Mouse (Mus musculus) hindbrain, embryonic 15.5 days (tissue): ENCODE results near the gene Kif3a. TPM values are rescaled to one million over a fixed set of nuclear protein-coding genes. Genes with fewer than 3 reads are reported as not detected.

Experiments
- ATAC-seq: fragments of 200-750 bp; cut with Nextera tagmentation; 2 replicates; pipeline ENCODE4 v1.8.0; 2017; ENCODE audit warnings: low read depth, moderate number of reproducible peaks, moderate TSS enrichment; ENCODE audit not compliant: low FRiP score
- H3K27ac ChIP-seq: fragments of 300-500 bp; sonication (generic); replicated peaks from 2 replicates; pipeline ENCODE4 v1.5.1; 2015; ENCODE audit warnings: mild to moderate bottlenecking, inconsistent platforms
- H3K27me3 ChIP-seq: fragments of 300-500 bp; sonication (generic); 2 replicates; pipeline ENCODE4 v1.6.1; 2015; ENCODE audit warnings: control low read depth, inconsistent platforms
- H3K36me3 ChIP-seq: fragments of 300-500 bp; sonication (generic); 2 replicates; pipeline ENCODE4 v1.6.1; 2015; ENCODE audit warnings: control low read depth, inconsistent platforms
- H3K4me1 ChIP-seq: fragments of 300-500 bp; sonication (generic); replicated peaks from 2 replicates; pipeline ENCODE4 v1.6.1; 2015; ENCODE audit warnings: control low read depth, inconsistent platforms
- H3K4me2 ChIP-seq: fragments of 300-500 bp; sonication (generic); 2 replicates; pipeline ENCODE4 v1.6.1; 2015; ENCODE audit warnings: moderate library complexity, mild to moderate bottlenecking, inconsistent platforms
- H3K4me3 ChIP-seq: fragments of 300-500 bp; sonication (generic); 2 replicates; pipeline ENCODE4 v1.5.1; 2015; ENCODE audit warnings: mild to moderate bottlenecking, inconsistent platforms
- H3K9ac ChIP-seq: fragments of 300-500 bp; sonication (generic); 2 replicates; pipeline ENCODE4 v1.6.1; 2015; ENCODE audit warnings: inconsistent platforms
- H3K9me3 ChIP-seq: fragments of 300-500 bp; sonication (generic); 2 replicates; pipeline ENCODE4 v1.6.1; 2016; ENCODE audit warnings: control low read depth, inconsistent platforms
- WGBS: fragments of 180-500 bp; shearing (Covaris S2); methylation state at CpG from one replicate; pipeline ENCODE4 v1.1.7; 2015; 5-methylcytosine and 5-hydroxymethylcytosine counted together
- polyA plus RNA-seq: library from polyadenylated mRNA; unstranded; fragments of >200 nt; fragmentation: Nextera tagmentation; extraction: Ambion mirVana; gene quantifications from 2 replicates; pipeline ENCODE4 v1.2.1, GENCODE M21; 2015

Kif3a gene
- polyA plus RNA-seq, 1 experiment from 2014 or later: 318 TPM

- Histone ChIP-seq H3K27ac (no peak overlapping the region), H3K4me1 (no peaks in the 10 kb centered on the region), H3K9me3 (no peaks in the 10 kb centered on the region), H3K4me2 (no peak overlapping the region), H3K9ac (no peak overlapping the region), H3K27me3 (no peaks in the 10 kb centered on the region), H3K36me3 (peaks cover 78% of the 10 kb centered on the region), H3K4me3 (no peak overlapping the region)
- ATAC-seq: no peak
- WGBS: 43% methylated on average over 15 of the region's 15 CpGs
Observed at GRCm38 (mm10) chr11:53590368-53590768, 23.2 kb downstream of the Kif3a start.

GRCm38 (mm10) chr11:53591116-53591515 is 23.9 kb downstream of the Kif3a start:
- ATAC-seq: no peak
- H3K27ac ChIP-seq: no peak overlapping the region
- WGBS: 90% methylated on average over 5 of the region's 5 CpGs
- H3K36me3 ChIP-seq: peaks cover 81% of the 10 kb centered on the region
- H3K9ac ChIP-seq: no peak overlapping the region
- H3K4me1 ChIP-seq: no peaks in the 10 kb centered on the region
- no peak overlapping the region for H3K4me2 ChIP-seq
- H3K9me3 ChIP-seq: no peaks in the 10 kb centered on the region
- H3K4me3 ChIP-seq: no peak overlapping the region
- H3K27me3 ChIP-seq: no peaks in the 10 kb centered on the region

- H3K4me1 ChIP-seq: peaks cover 7% of the 10 kb centered on the region
- no peak overlapping the region for H3K9ac ChIP-seq
- no peak overlapping the region for H3K4me2 ChIP-seq
- 93% methylated on average over 3 of the region's 3 CpGs for WGBS
- no peak overlapping the region for H3K27ac ChIP-seq
- ATAC-seq: no peak
- no peaks in the 10 kb centered on the region for H3K9me3 ChIP-seq
- no peak overlapping the region for H3K4me3 ChIP-seq
- peaks cover 18% of the 10 kb centered on the region for H3K36me3 ChIP-seq
- H3K27me3 ChIP-seq: no peaks in the 10 kb centered on the region
Observed at GRCm38 (mm10) chr11:53604983-53605382, 37.8 kb downstream of the Kif3a start.

- Histone ChIP-seq H3K9me3 (no peaks in the 10 kb centered on the region), H3K27me3 (no peaks in the 10 kb centered on the region), H3K27ac (no peak overlapping the region), H3K4me1 (peaks cover 7% of the 10 kb centered on the region), H3K4me2 (no peak overlapping the region), H3K9ac (no peak overlapping the region), H3K36me3 (peaks cover 15% of the 10 kb centered on the region), H3K4me3 (no peak overlapping the region)
- WGBS: 9% methylated on average over 12 of the region's 12 CpGs
- no peak for ATAC-seq
Observed at GRCm38 (mm10) chr11:53605609-53606008, 38.4 kb downstream of the Kif3a start.

GRCm38 (mm10) chr11:53609231-53609630 is 42.1 kb downstream of the Kif3a start:
- Histone ChIP-seq H3K4me1 (peaks cover 7% of the 10 kb centered on the region), H3K4me3 (no peak overlapping the region), H3K36me3 (no peaks in the 10 kb centered on the region; the same call in 1 of the 2 replicates), H3K9ac (no peak overlapping the region), H3K4me2 (no peak overlapping the region), H3K27me3 (no peaks in the 10 kb centered on the region), H3K27ac (no peak overlapping the region), H3K9me3 (no peaks in the 10 kb centered on the region)
- WGBS: 83% methylated on average over 6 of the region's 6 CpGs
- ATAC-seq: no peak

- no peaks in the 10 kb centered on the region for H3K27me3 ChIP-seq
- no peak overlapping the region for H3K4me3 ChIP-seq
- H3K9ac ChIP-seq: no peak overlapping the region
- H3K4me2 ChIP-seq: no peak overlapping the region
- WGBS: 88% methylated on average over 3 of the region's 3 CpGs
- no peak for ATAC-seq
- H3K27ac ChIP-seq: no peak overlapping the region
- no peaks in the 10 kb centered on the region for H3K9me3 ChIP-seq
- H3K36me3 ChIP-seq: no peaks in the 10 kb centered on the region
- peaks cover 7% of the 10 kb centered on the region for H3K4me1 ChIP-seq
Observed at GRCm38 (mm10) chr11:53609672-53610071, 42.5 kb downstream of the Kif3a start.

GRCm38 (mm10) chr11:53615172-53615571 is 48.0 kb downstream of the Kif3a start:
- H3K27ac ChIP-seq: no peak overlapping the region
- no peaks in the 10 kb centered on the region for H3K27me3 ChIP-seq
- no peak for ATAC-seq
- no peaks in the 10 kb centered on the region for H3K4me1 ChIP-seq
- H3K9ac ChIP-seq: no peak overlapping the region
- no peak overlapping the region for H3K4me2 ChIP-seq
- no peaks in the 10 kb centered on the region for H3K36me3 ChIP-seq
- no peaks in the 10 kb centered on the region for H3K9me3 ChIP-seq
- WGBS: 74% methylated on average over 6 of the region's 6 CpGs
- H3K4me3 ChIP-seq: no peak overlapping the region

GRCm38 (mm10) chr11:53615575-53615974 is 48.4 kb downstream of the Kif3a start:
- no peak overlapping the region for H3K9ac ChIP-seq
- H3K9me3 ChIP-seq: no peaks in the 10 kb centered on the region
- 92% methylated on average over 8 of the region's 8 CpGs for WGBS
- H3K4me1 ChIP-seq: no peaks in the 10 kb centered on the region
- no peak overlapping the region for H3K4me3 ChIP-seq
- no peaks in the 10 kb centered on the region for H3K27me3 ChIP-seq
- H3K36me3 ChIP-seq: no peaks in the 10 kb centered on the region
- ATAC-seq: no peak
- no peak overlapping the region for H3K4me2 ChIP-seq
- H3K27ac ChIP-seq: no peak overlapping the region

- no peaks in the 10 kb centered on the region for H3K4me1 ChIP-seq
- H3K9me3 ChIP-seq: no peaks in the 10 kb centered on the region
- H3K27me3 ChIP-seq: no peaks in the 10 kb centered on the region
- no peak overlapping the region for H3K4me3 ChIP-seq
- H3K4me2 ChIP-seq: no peak overlapping the region
- WGBS: 85% methylated on average over 8 of the region's 8 CpGs
- ATAC-seq: no peak
- no peak overlapping the region for H3K9ac ChIP-seq
- H3K36me3 ChIP-seq: no peaks in the 10 kb centered on the region
- H3K27ac ChIP-seq: no peak overlapping the region
Observed at GRCm38 (mm10) chr11:53616748-53617558, 49.8 kb downstream of the Kif3a start.

- H3K36me3 ChIP-seq: no peaks in the 10 kb centered on the region
- no peaks in the 10 kb centered on the region for H3K27me3 ChIP-seq
- WGBS: 64% methylated on average over 4 of the region's 4 CpGs
- no peak overlapping the region for H3K4me3 ChIP-seq
- H3K4me2 ChIP-seq: no peak overlapping the region
- no peaks in the 10 kb centered on the region for H3K9me3 ChIP-seq
- H3K27ac ChIP-seq: no peak overlapping the region
- no peak for ATAC-seq
- H3K4me1 ChIP-seq: no peaks in the 10 kb centered on the region
- no peak overlapping the region for H3K9ac ChIP-seq
Observed at GRCm38 (mm10) chr11:53617562-53618109, 50.5 kb downstream of the Kif3a start.

GRCm38 (mm10) chr11:53618619-53619198 is 51.5 kb downstream of the Kif3a start, which contains the start of gene Il4:
Gene Il4 (minus strand): TSS chr11:53618669.
- no peak within 1 kb of the TSS for H3K4me2 ChIP-seq
- WGBS: 87% methylated on average over 7 of the region's 7 CpGs
- H3K36me3 ChIP-seq: no peaks in the 10 kb centered on the region

GRCm38 (mm10) chr11:53619428-53619827 is 52.2 kb downstream of the Kif3a start:
- Histone ChIP-seq H3K36me3 (no peaks in the 10 kb centered on the region), H3K9ac (no peak overlapping the region), H3K27me3 (no peaks in the 10 kb centered on the region), H3K27ac (no peak overlapping the region), H3K4me1 (no peaks in the 10 kb centered on the region), H3K4me2 (no peak overlapping the region), H3K4me3 (no peak overlapping the region), H3K9me3 (no peaks in the 10 kb centered on the region)
- 67% methylated on average over 6 of the region's 6 CpGs for WGBS
- no peak for ATAC-seq

More at GRCm38 (mm10) chr11:53618619-53619198, 51.5 kb downstream of the Kif3a start, which contains the start of gene Il4:
- Histone ChIP-seq H3K4me3 (no peak within 1 kb of the TSS), H3K9ac (no peak within 1 kb of the TSS), H3K27ac (no peak within 1 kb of the TSS), H3K27me3 (no peaks in the 10 kb centered on the region), H3K4me1 (no peaks in the 10 kb centered on the region), H3K9me3 (no peaks in the 10 kb centered on the region)
- ATAC-seq: no peak
